Comparison of ENCODE assay signal across 8 mouse cellular contexts in genomic region chr2:30251417-30252104, GRCm38 (mm10). TPM values are rescaled to one million over a fixed set of nuclear protein-coding genes. Genes with fewer than 3 reads are reported as not detected.
DNase-seq lines count a peak whose midpoint lies in the region; TF ChIP-seq lines count a peak whose summit lies in the region.

No protein-coding gene starts in this region.

- H3K79me2 ChIP-seq in MEL (ENCODE audit: control insufficient read depth, insufficient read depth, low read length, poor library complexity) = no peaks in the 10 kb centered on the region

- H3K27ac ChIP-seq in MEL (ENCODE audit: control insufficient read depth, low read depth, low read length) = 0 out of 2 replicates have a peak overlapping the region, but pooled peaks have one; percentile 6

- H3K9ac ChIP-seq in MEL (ENCODE audit: control insufficient read depth, low read depth, low read length, poor library complexity, severe bottlenecking) = no peak overlapping the region

- peaks cover 3 to 9% of the 10 kb centered on the region in 2 experiments for H3K36me3 ChIP-seq in MEL (ENCODE audit: control insufficient read depth in 1 of 2, insufficient read depth in 2 of 2, low read length in 2 of 2)

- TF ChIP-seq EP300 in MEL (IDR thresholded peaks at IDR 0.05; ENCODE audit: low read depth in 1 of 2, low read length in 2 of 2) = no peak

- H3K27me3 ChIP-seq in MEL (ENCODE audit: control insufficient read depth in 1 of 2, insufficient read depth in 2 of 2, low read length in 2 of 2) = no peaks in the 10 kb centered on the region

- no peak for TF ChIP-seq POLR2A in MEL (IDR thresholded peaks at IDR 0.05; ENCODE audit: control insufficient read depth in 1 of 2, insufficient read depth in 1 of 2, low read depth in 1 of 2, low read length in 2 of 2, poor library complexity in 1 of 2)

- no peaks in the 10 kb centered on the region for H3K9me3 ChIP-seq in MEL (replicated peaks; ENCODE audit: insufficient read depth, low read length)

- H3K4me1 ChIP-seq in MEL (ENCODE audit: control insufficient read depth in 1 of 2, insufficient read depth in 2 of 2, low read length in 2 of 2) = peaks cover 5 to 8% of the 10 kb centered on the region in 2 experiments

- H3K4me3 ChIP-seq in MEL (ENCODE audit: control insufficient read depth in 1 of 2, insufficient read depth in 1 of 2, low read depth in 2 of 2, low read length in 2 of 2) = no peak overlapping the region

- TF ChIP-seq CTCF in MEL (IDR thresholded peaks at IDR 0.05 in 2 of 3, conservative IDR thresholded peaks at IDR 0.05 in 1 of 3; ENCODE audit: control insufficient read depth in 1 of 3, insufficient read depth in 1 of 3, low read depth in 2 of 3, low read length in 3 of 3, poor library complexity in 1 of 3, severe bottlenecking in 1 of 3) = no peak

- intact Hi-C loops in heart, postnatal 36 days (cut with DNase I) = no loop called here

- TF ChIP-seq RAD21 in MEL (IDR thresholded peaks at IDR 0.05; ENCODE audit: low read depth, low read length) = no peak

- DNase-seq in gastrocnemius, postnatal 25 days = peak; percentile 45
- no peak for DNase-seq in gastrocnemius, postnatal 10 days
- peak; percentile 67 for DNase-seq in MEL (ENCODE audit: low read depth, low spot score)
- peak; percentile 48 to 55 for DNase-seq in heart, postnatal 36 days
- peak; percentile 61 for DNase-seq in lung, postnatal 10 days
- peak; percentile 68 for DNase-seq in testis, postnatal 14 days (ENCODE audit: low spot score)
- no peak for DNase-seq in adrenal gland, adult 2 months
- no peak for DNase-seq in frontal cortex, postnatal 25 days (ENCODE audit: low spot score in 2 of 2)

TF ChIP-seq in MEL, 35 proteins besides CTCF, POLR2A, EP300 and RAD21:
- TF ChIP-seq ELF1 (IDR thresholded peaks at IDR 0.05; ENCODE audit: low read depth, low read length) (0 out of 2 replicates have a peak, but pooled peaks have one; percentile 26), E2F4 (IDR thresholded peaks at IDR 0.05; ENCODE audit: borderline replicate concordance, low read depth, low read length) (no peak), CHD1 (IDR thresholded peaks at IDR 0.05; ENCODE audit: low read depth, low read length) (no peak)

RNA-seq across cellular contexts. Expression of gene Gm28035, which starts 11.2 kb away (rescaled TPM):
- total RNA-seq in gastrocnemius, postnatal 25 days (2021) = 1 to 10 TPM in 1 of 2 experiments, under 1 TPM in 1; 0.64 to 1.2 TPM
- total RNA-seq in gastrocnemius, postnatal 10 days (2021) = under 1 TPM; 0.42 to 0.86 TPM
- total RNA-seq in MEL (2012; rRNA removed) = 0.10 TPM in 1 of 2 replicates, not detected in the other
- under 1 TPM in 1 of 2 experiments, not detected in 1; 0.26 TPM for polyA plus RNA-seq in MEL (2012; ENCODE audit: insufficient read depth in 1 of 2, insufficient read length in 2 of 2, low read depth in 1 of 2, low replicate concordance in 2 of 2, missing spikeins in 1 of 2)
- total RNA-seq in heart, postnatal 36 days (2021) = 1 to 10 TPM; 4.5 to 5.5 TPM
- total RNA-seq in adrenal gland, adult 2 months (2021) = 1 to 10 TPM in 1 of 2 experiments, under 1 TPM in 1; 0.97 to 1.9 TPM
- polyA plus RNA-seq in adrenal gland, adult 2 months (2012; rRNA removed) = 14.0 and 15.0 TPM in 2 replicates

RNA-seq across cellular contexts. Expression of gene Lrrc8a, which starts 14.0 kb away (rescaled TPM):
- 10 to 100 TPM; 16.2 to 17.1 TPM for total RNA-seq in gastrocnemius, postnatal 25 days (2021)
- total RNA-seq in gastrocnemius, postnatal 10 days (2021) = 10 to 100 TPM; 21.2 to 22.1 TPM
- total RNA-seq in MEL (2012; rRNA removed) = 7.2 and 8.3 TPM in 2 replicates
- 1 to 10 TPM in 1 of 2 experiments, not detected in 1; 6.9 TPM for polyA plus RNA-seq in MEL (2012; ENCODE audit: insufficient read depth in 1 of 2, insufficient read length in 2 of 2, low read depth in 1 of 2, low replicate concordance in 2 of 2, missing spikeins in 1 of 2)
- total RNA-seq in heart, postnatal 36 days (2021) = 10 to 100 TPM; 56.7 to 67.8 TPM
- total RNA-seq in adrenal gland, adult 2 months (2021) = 10 to 100 TPM; 59.3 to 65.7 TPM
- 40.5 and 44.8 TPM in 2 replicates for polyA plus RNA-seq in adrenal gland, adult 2 months (2012; rRNA removed)

RNA-seq across cellular contexts. Expression of gene Phyhd1, which starts 14.4 kb away (rescaled TPM):
- total RNA-seq in gastrocnemius, postnatal 25 days (2021) = 10 to 100 TPM in 1 of 2 experiments, 1 to 10 TPM in 1; 8.4 to 19.5 TPM
- total RNA-seq in gastrocnemius, postnatal 10 days (2021) = 10 to 100 TPM; 11.3 to 12.4 TPM
- 0.19 TPM in 1 of 2 replicates, not detected in the other for total RNA-seq in MEL (2012; rRNA removed)
- 1 to 10 TPM in 1 of 2 experiments, not detected in 1; 1.6 TPM for polyA plus RNA-seq in MEL (2012; ENCODE audit: insufficient read depth in 1 of 2, insufficient read length in 2 of 2, low read depth in 1 of 2, low replicate concordance in 2 of 2, missing spikeins in 1 of 2)
- 100 to 1,000 TPM in 1 of 2 experiments, 10 to 100 TPM in 1; 96.9 to 120 TPM for total RNA-seq in heart, postnatal 36 days (2021)
- 10 to 100 TPM; 17.5 to 18.0 TPM for total RNA-seq in adrenal gland, adult 2 months (2021)
- 8.5 and 18.3 TPM in 2 replicates for polyA plus RNA-seq in adrenal gland, adult 2 months (2012; rRNA removed)

RNA-seq across cellular contexts. Expression of gene Gm28038, which starts 29.3 kb away (rescaled TPM):
- total RNA-seq in gastrocnemius, postnatal 25 days (2021) = not detected
- not detected for total RNA-seq in gastrocnemius, postnatal 10 days (2021)
- not detected in 2 replicates for total RNA-seq in MEL (2012; rRNA removed)
- not detected for polyA plus RNA-seq in MEL (2012; ENCODE audit: insufficient read depth in 1 of 2, insufficient read length in 2 of 2, low read depth in 1 of 2, low replicate concordance in 2 of 2, missing spikeins in 1 of 2)
- 1 to 10 TPM in 1 of 2 experiments, under 1 TPM in 1; 0.92 to 3.1 TPM for total RNA-seq in heart, postnatal 36 days (2021)
- total RNA-seq in adrenal gland, adult 2 months (2021) = not detected
- polyA plus RNA-seq in adrenal gland, adult 2 months (2012; rRNA removed) = not detected in 2 replicates

RNA-seq across cellular contexts. Expression of gene Dolk, which starts 34.6 kb away (rescaled TPM):
- 10 to 100 TPM; 18.2 to 20.0 TPM for total RNA-seq in gastrocnemius, postnatal 25 days (2021)
- 10 to 100 TPM; 17.3 to 18.3 TPM for total RNA-seq in gastrocnemius, postnatal 10 days (2021)
- 13.7 and 21.7 TPM in 2 replicates for total RNA-seq in MEL (2012; rRNA removed)
- 10 to 100 TPM in 1 of 2 experiments, not detected in 1; 18.5 TPM for polyA plus RNA-seq in MEL (2012; ENCODE audit: insufficient read depth in 1 of 2, insufficient read length in 2 of 2, low read depth in 1 of 2, low replicate concordance in 2 of 2, missing spikeins in 1 of 2)
- 10 to 100 TPM; 22.4 to 24.7 TPM for total RNA-seq in heart, postnatal 36 days (2021)
- 10 to 100 TPM; 39.5 to 61.5 TPM for total RNA-seq in adrenal gland, adult 2 months (2021)
- polyA plus RNA-seq in adrenal gland, adult 2 months (2012; rRNA removed) = 39.0 and 42.2 TPM in 2 replicates

Comparison
In these comparisons a context has a peak if more than half of its experiments do, and no peak if none do; other contexts are left out.
1. DNase-seq: peak in gastrocnemius, postnatal 25 days (single experiment), MEL (single experiment), heart, postnatal 36 days (2 of 2), lung, postnatal 10 days (single experiment) and testis, postnatal 14 days (single experiment); none in gastrocnemius, postnatal 10 days (single experiment), adrenal gland, adult 2 months (single experiment) and frontal cortex, postnatal 25 days (0 of 2).